Mouse (Mus musculus) G1E (cell line): Measurements from ENCODE around the gene Gpc5. TPM values are rescaled to one million over a fixed set of nuclear protein-coding genes. Genes with fewer than 3 reads are reported as not detected.

Experiments used
- ATAC-seq: 2 replicates; pipeline ENCODE4 v1.8.0; 2016; ENCODE audit warnings: mild to moderate bottlenecking; ENCODE audit not compliant: insufficient number of reproducible peaks, poor library complexity, low FRiP score, severe bottlenecking; ENCODE audit errors: extremely low read depth
- DNase-seq: peaks from one replicate; pipeline ENCODE4 v3.0.0; 2012; ENCODE audit warnings: low spot score
- H3K27me3 ChIP-seq: 2 replicates; pipeline ENCODE4 v1.6.1; 2012; ENCODE audit warnings: mild to moderate bottlenecking, low read length, inconsistent platforms; ENCODE audit not compliant: insufficient read depth
- H3K36me3 ChIP-seq: replicated peaks from 2 replicates; pipeline ENCODE3; 2012; ENCODE audit warnings: mild to moderate bottlenecking, inconsistent platforms
- H3K4me1 ChIP-seq: 2 replicates; pipeline ENCODE4 v1.6.1; 2012; ENCODE audit warnings: low read depth, low read length, inconsistent platforms, mixed read lengths; ENCODE audit not compliant: insufficient read depth
- H3K4me3 ChIP-seq: 2 replicates; pipeline ENCODE4 v1.5.1; 2012; ENCODE audit warnings: low read depth, mild to moderate bottlenecking, inconsistent platforms, low read length, moderate library complexity, mixed read lengths
- H3K9me3 ChIP-seq: replicated peaks from 2 replicates; pipeline ENCODE4 v1.6.1; 2012; ENCODE audit warnings: inconsistent platforms
- CTCF ChIP-seq: IDR thresholded peaks from 2 replicates; pipeline ENCODE4 v1.5.1; 2012; ENCODE audit warnings: low read depth, low read length, inconsistent platforms, mixed read lengths
- GATA1 ChIP-seq: IDR thresholded peaks from 2 replicates; pipeline ENCODE4 v1.6.1; 2012; ENCODE audit warnings: borderline replicate concordance, low read length, inconsistent platforms, mixed read lengths
- GATA2 ChIP-seq: IDR thresholded peaks from 2 replicates; pipeline ENCODE4 v1.6.1; 2012; ENCODE audit warnings: low read depth, low read length, inconsistent platforms, borderline replicate concordance
- POLR2AphosphoS5 ChIP-seq: IDR thresholded peaks from 2 replicates; pipeline ENCODE4 v1.6.1; 2012; ENCODE audit warnings: low read depth, low read length, inconsistent platforms; ENCODE audit not compliant: insufficient replicate concordance
- TAL1 ChIP-seq: conservative IDR thresholded peaks from 2 replicates; pipeline ENCODE4 v1.6.1; 2012; ENCODE audit warnings: low read depth, low read length, inconsistent platforms, mixed read lengths
- polyA plus RNA-seq: library from polyadenylated mRNA; stranded (reverse); fragments of >175 nt; gene quantifications from 2 replicates; pipeline ENCODE4 v1.2.3, GENCODE M21; 2012
- total RNA-seq, 2 experiments: library from RNA; stranded (forward) in 1 of 2; stranded (reverse) in 1 of 2; fragments of 200-1000 nt in 1 of 2; fragments of >200 nt in 1 of 2; fragmentation: Nextera tagmentation in 1 of 2; gene quantifications; 2 replicates each; pipeline ENCODE4 v1.2.3; 2014 to 2017

Gpc5 gene
- total and polyA plus RNA-seq, 3 experiments: 0.16 TPM; not detected in 2

DNA sequence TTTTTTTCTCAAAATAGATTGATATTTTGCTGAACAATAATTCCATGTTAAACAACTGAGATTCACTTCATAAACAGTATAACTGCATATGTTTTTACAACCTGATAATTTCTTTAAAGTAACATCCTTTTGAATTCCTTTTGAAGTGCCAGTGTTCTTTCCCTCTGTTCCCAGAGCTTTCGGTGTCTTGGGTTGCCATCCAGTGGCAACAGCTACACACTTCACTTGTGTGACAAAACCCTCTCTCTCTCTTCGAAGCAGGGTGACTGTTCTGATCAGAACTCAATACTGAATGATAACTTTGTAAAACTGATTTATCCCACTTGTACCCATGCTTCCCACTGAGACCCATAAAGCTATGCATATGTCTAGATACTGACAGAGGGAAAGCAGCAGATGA is 358.9 kb downstream of the Gpc5 start:
- Histone ChIP-seq H3K27me3 (no peaks in the 10 kb centered on the region), H3K36me3 (no peaks in the 10 kb centered on the region), H3K9me3 (0 out of 2 replicates have a peak, but pooled peaks cover 7% of the 10 kb centered on the region), H3K4me1 (no peaks in the 10 kb centered on the region), H3K4me3 (no peak overlapping the region)
- DNase-seq (no peak), ATAC-seq (no peak)
- no peak for TF ChIP-seq GATA2
- TF ChIP-seq CTCF: no peak
- TF ChIP-seq GATA1: no peak
- no peak for TF ChIP-seq TAL1
- TF ChIP-seq POLR2AphosphoS5: no peak

GRCm38 (mm10) chr14:115467960-115468359 is 375.9 kb downstream of the Gpc5 start:
- Histone ChIP-seq H3K9me3 (peaks cover 24% of the 10 kb centered on the region), H3K4me1 (no peaks in the 10 kb centered on the region), H3K36me3 (no peaks in the 10 kb centered on the region), H3K27me3 (no peaks in the 10 kb centered on the region), H3K4me3 (no peak overlapping the region)
- TF ChIP-seq POLR2AphosphoS5: no peak
- TF ChIP-seq TAL1: no peak
- no peak for TF ChIP-seq GATA1
- no peak for TF ChIP-seq GATA2
- TF ChIP-seq CTCF: no peak
- DNase-seq (no peak), ATAC-seq (no peak)

- DNase-seq (no peak), ATAC-seq (no peak)
- H3K4me3 ChIP-seq: no peak overlapping the region
- no peaks in the 10 kb centered on the region for H3K4me1 ChIP-seq
- H3K27me3 ChIP-seq: no peaks in the 10 kb centered on the region
- TF ChIP-seq CTCF (no peak), POLR2AphosphoS5 (no peak), GATA2 (no peak), TAL1 (no peak), GATA1 (no peak)
- peaks cover 16% of the 10 kb centered on the region for H3K9me3 ChIP-seq
- no peaks in the 10 kb centered on the region for H3K36me3 ChIP-seq
These were observed 383.2 kb downstream of the Gpc5 start for GRCm38 (mm10) chr14:115475234-115475633.

GRCm38 (mm10) chr14:115477360-115477759 is 385.3 kb downstream of the Gpc5 start:
- Histone ChIP-seq H3K4me3 (no peak overlapping the region), H3K36me3 (no peaks in the 10 kb centered on the region), H3K4me1 (no peaks in the 10 kb centered on the region), H3K27me3 (no peaks in the 10 kb centered on the region), H3K9me3 (peaks cover 16% of the 10 kb centered on the region)
- DNase-seq (no peak), ATAC-seq (no peak)
- TF ChIP-seq GATA1: no peak
- TF ChIP-seq TAL1: no peak
- no peak for TF ChIP-seq GATA2
- no peak for TF ChIP-seq POLR2AphosphoS5
- no peak for TF ChIP-seq CTCF

DNA sequence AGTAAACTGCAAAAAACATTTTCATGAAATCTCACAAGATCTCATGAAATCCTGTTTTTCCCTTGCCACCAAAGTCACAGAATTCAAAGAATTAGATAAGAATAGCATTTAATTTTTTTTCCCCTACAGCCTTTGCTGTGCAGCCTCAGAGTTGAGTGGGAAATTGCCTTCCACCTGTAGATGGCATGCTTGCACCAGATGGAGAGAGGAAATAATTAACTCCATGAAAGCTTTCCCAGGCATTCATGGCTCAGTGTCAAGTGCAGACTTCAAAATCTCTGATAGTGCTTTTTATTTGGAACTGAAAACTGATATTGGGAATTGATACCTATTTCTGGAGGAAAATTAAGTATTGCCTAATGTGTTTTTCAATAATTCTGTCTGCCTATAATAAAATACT is 393.1 kb downstream of the Gpc5 start:
- Histone ChIP-seq H3K9me3 (peaks cover 13% of the 10 kb centered on the region), H3K27me3 (no peaks in the 10 kb centered on the region), H3K4me1 (no peaks in the 10 kb centered on the region), H3K4me3 (no peak overlapping the region), H3K36me3 (no peaks in the 10 kb centered on the region)
- no peak for TF ChIP-seq POLR2AphosphoS5
- TF ChIP-seq CTCF: no peak
- TF ChIP-seq TAL1: no peak
- no peak for TF ChIP-seq GATA1
- no peak for TF ChIP-seq GATA2
- ATAC-seq (no peak), DNase-seq (no peak)

- no peaks in the 10 kb centered on the region for H3K36me3 ChIP-seq
- peaks cover 5% of the 10 kb centered on the region for H3K9me3 ChIP-seq
- no peak for DNase-seq
- TF ChIP-seq POLR2AphosphoS5 (no peak), GATA1 (no peak), CTCF (no peak), TAL1 (no peak), GATA2 (no peak)
- no peak overlapping the region for H3K4me3 ChIP-seq
- no peaks in the 10 kb centered on the region for H3K27me3 ChIP-seq
- ATAC-seq: no peak
- H3K4me1 ChIP-seq: no peaks in the 10 kb centered on the region
These were observed 408.8 kb downstream of the Gpc5 start for GRCm38 (mm10) chr14:115500794-115501193.

DNA sequence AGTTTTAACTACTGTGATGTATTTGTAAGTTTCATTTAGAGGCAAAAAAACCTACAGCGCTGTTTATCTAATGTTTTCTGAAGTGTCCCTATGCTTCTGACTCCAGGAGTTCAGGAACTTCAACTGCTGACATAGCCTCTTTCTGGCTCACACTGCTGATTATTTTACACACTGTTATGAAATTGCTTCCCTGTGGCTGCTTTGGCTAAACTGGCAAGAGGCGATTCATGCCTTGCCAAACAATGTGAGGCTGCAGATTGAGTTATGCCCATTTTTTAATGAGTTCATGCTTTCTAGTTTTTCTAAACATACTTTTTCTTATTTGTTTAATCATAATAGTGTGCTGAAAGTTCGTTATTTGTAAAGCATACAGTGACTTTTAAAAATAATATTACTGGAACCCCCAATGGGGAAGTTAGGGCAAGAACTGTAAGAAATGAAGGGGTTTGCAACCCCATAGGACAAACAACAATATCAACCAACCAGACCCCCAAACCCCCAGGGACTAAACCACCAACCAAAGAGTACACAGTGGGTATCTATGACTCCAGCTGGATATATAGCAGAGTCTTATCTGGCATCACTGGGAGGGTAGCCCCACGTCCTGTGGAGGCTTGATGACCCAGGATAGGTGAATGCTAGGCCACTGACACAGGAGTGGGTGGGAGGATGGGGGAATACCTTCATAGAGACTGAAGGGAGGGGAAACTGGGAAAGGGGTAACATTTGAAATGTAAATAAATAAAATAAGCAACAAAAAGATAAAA is 454.7 kb downstream of the Gpc5 start:
- Histone ChIP-seq H3K9me3 (peaks cover 3% of the 10 kb centered on the region), H3K4me3 (no peak overlapping the region), H3K36me3 (no peaks in the 10 kb centered on the region), H3K4me1 (no peaks in the 10 kb centered on the region), H3K27me3 (no peaks in the 10 kb centered on the region)
- DNase-seq: no peak
- no peak for ATAC-seq
- TF ChIP-seq GATA1 (no peak), GATA2 (no peak), POLR2AphosphoS5 (no peak), TAL1 (no peak), CTCF (no peak)
